Mouse (Mus musculus): ENCODE results near the gene Itgb4.

Itgb4 gene

GRCm38 (mm10) chr11:116024356-116024808 lies 49.9 kb downstream of the Itgb4 start:
- CTCF ChIA-PET: interaction anchor here in 2 of 4 experiments (0.6 to 1.8 kb wide), 18 partner anchors 12 to 1482 kb away, joined by 3 to 13 read pairs (median 4); partner anchors contain the start of genes Galk1 (in 1 of the 2), Itgb4 (in 1 of the 2), Mrpl38 (in 1 of the 2) and Slc25a19 (in 1 of the 2)
- POLR2A ChIA-PET: interaction anchor here (0.5 to 10.7 kb wide), 374 partner anchors 8 to 1702 kb away, joined by 3 to 392 read pairs (median 5); partner anchors contain the start of genes Galk1 (in 4 of the 4), Itgb4 (in 3 of the 4), Jpt1 (in 3 of the 4) and Mrpl38 (in 3 of the 4)

- CTCF ChIA-PET: interaction anchor here in 2 of 4 experiments (0.6 to 1.8 kb wide), 18 partner anchors 13 to 1483 kb away, joined by 3 to 13 read pairs (median 4); partner anchors contain the start of genes Galk1 (in 1 of the 2), Itgb4 (in 1 of the 2), Mrpl38 (in 1 of the 2) and Slc25a19 (in 1 of the 2)
- POLR2A ChIA-PET: interaction anchor here (0.5 to 10.7 kb wide), 371 partner anchors 8 to 1703 kb away, joined by 3 to 392 read pairs (median 5); partner anchors contain the start of genes Galk1 (in 4 of the 4), Itgb4 (in 3 of the 4), Jpt1 (in 3 of the 4) and Mrpl38 (in 3 of the 4)
Measured at GRCm38 (mm10) chr11:116025056-116025845, 50.7 kb downstream of the Itgb4 start.

GRCm38 (mm10) chr11:116027756-116028155 lies 53.2 kb downstream of the Itgb4 start, which contains the start of gene H3f3b:
H3f3b (minus strand) TSS chr11:116027962.
- ChIA-PET CTCF (no interaction called here), POLR2A (interaction anchor here in 3 of 4 experiments (0.6 to 6.0 kb wide), 16 partner anchors 8 to 798 kb away, joined by 3 to 71 read pairs (median 4); partner anchors contain the start of genes Galk1 (in 1 of the 3), Mrpl38 (in 1 of the 3) and Tsen54 (in 1 of the 3))

GRCm38 (mm10) chr11:116028177-116028865 lies 53.8 kb downstream of the Itgb4 start:
- POLR2A ChIA-PET: interaction anchor here (0.6 to 6.0 kb wide), 30 partner anchors 8 to 1509 kb away, joined by 3 to 71 read pairs (median 4); partner anchors contain the start of genes Galk1 (in 1 of the 4), Mrpl38 (in 1 of the 4), Recql5 (in 1 of the 4) and Sap30bp (in 1 of the 4)
- CTCF ChIA-PET: interaction anchor here (0.5 to 0.6 kb wide), 6 partner anchors 14 to 730 kb away, joined by 3 to 6 read pairs (median 3); no protein-coding TSS in a partner anchor

- CTCF ChIA-PET: interaction anchor here in 1 of 4 experiments (0.7 kb wide), 1 partner anchor 298 kb away, joined by 3 read pairs; no protein-coding TSS in a partner anchor
- POLR2A ChIA-PET: interaction anchor here in 2 of 4 experiments (0.8 to 6.0 kb wide), 19 partner anchors 9 to 210 kb away, joined by 3 to 71 read pairs (median 6); partner anchors contain the start of genes Galk1 (in 2 of the 2), Mrpl38 (in 2 of the 2), Fbf1 (in 1 of the 2) and Recql5 (in 1 of the 2)
Measured at GRCm38 (mm10) chr11:116029086-116029865, 54.8 kb downstream of the Itgb4 start.

GRCm38 (mm10) chr11:116030088-116030897 lies 55.8 kb downstream of the Itgb4 start, which contains the start of gene Unk:
Unk (plus strand) TSS chr11:116030322.
- CTCF ChIA-PET: interaction anchor here in 2 of 4 experiments (0.6 to 1.4 kb wide), 3 partner anchors 17 to 458 kb away, joined by 3 to 4 read pairs (median 3); no protein-coding TSS in a partner anchor

GRCm38 (mm10) chr11:116030898-116031845 lies 56.7 kb downstream of the Itgb4 start:
- ChIA-PET POLR2A (interaction anchor here (0.5 to 6.0 kb wide), 55 partner anchors 8 to 1305 kb away, joined by 3 to 71 read pairs (median 4); partner anchors contain the start of genes Mrpl38 (in 3 of the 4), Galk1 (in 2 of the 4), Itgb4 (in 2 of the 4) and Smim5 (in 1 of the 4)), CTCF (interaction anchor here in 1 of 4 experiments (0.6 to 1.4 kb wide), 3 partner anchors 11 to 457 kb away, joined by 3 to 9 read pairs (median 4); no protein-coding TSS in a partner anchor)

More at GRCm38 (mm10) chr11:116030088-116030897, 55.8 kb downstream of the Itgb4 start, which contains the start of gene Unk:
- POLR2A ChIA-PET: interaction anchor here (0.5 to 6.0 kb wide), 55 partner anchors 8 to 911 kb away, joined by 3 to 71 read pairs (median 4); partner anchors contain the start of genes Galk1 (in 3 of the 4), Mrpl38 (in 3 of the 4), Fbf1 (in 1 of the 4) and Itgb4 (in 1 of the 4)

- POLR2A ChIA-PET: interaction anchor here in 3 of 4 experiments (0.8 to 14.0 kb wide), 6 partner anchors 8 to 24 kb away, joined by 3 to 134 read pairs (median 22); no protein-coding TSS in a partner anchor
- CTCF ChIA-PET: interaction anchor here in 2 of 4 experiments (0.6 to 2.1 kb wide), 2 partner anchors 41 to 75 kb away, joined by 4 to 5 read pairs; no protein-coding TSS in a partner anchor
Measured at GRCm38 (mm10) chr11:116034584-116034983, 60.1 kb downstream of the Itgb4 start.

- ChIA-PET CTCF (interaction anchor here in 3 of 4 experiments (0.6 to 0.7 kb wide), 4 partner anchors 32 to 583 kb away, joined by 3 to 7 read pairs (median 4); no protein-coding TSS in a partner anchor), POLR2A (interaction anchor here in 3 of 4 experiments (0.8 to 14.0 kb wide), 7 partner anchors 10 to 17 kb away, joined by 3 to 134 read pairs (median 4); no protein-coding TSS in a partner anchor)
Measured at GRCm38 (mm10) chr11:116036671-116037070, 62.2 kb downstream of the Itgb4 start.

GRCm38 (mm10) chr11:116037826-116038225 lies 63.3 kb downstream of the Itgb4 start:
- CTCF ChIA-PET: no interaction called here
- POLR2A ChIA-PET: interaction anchor here in 3 of 4 experiments (0.6 to 14.0 kb wide), 8 partner anchors 8 to 501 kb away, joined by 3 to 134 read pairs (median 6); partner anchors contain the start of gene Unk (in 1 of the 3)

- POLR2A ChIA-PET: interaction anchor here in 3 of 4 experiments (1.3 to 14.0 kb wide), 9 partner anchors 9 to 38 kb away, joined by 3 to 134 read pairs (median 22); partner anchors contain the start of gene Unk (in 2 of the 3)
- CTCF ChIA-PET: no interaction called here
Measured at GRCm38 (mm10) chr11:116040593-116040992, 66.1 kb downstream of the Itgb4 start.

GRCm38 (mm10) chr11:116041833-116042232 lies 67.3 kb downstream of the Itgb4 start:
- POLR2A ChIA-PET: interaction anchor here in 3 of 4 experiments (0.6 to 14.0 kb wide), 13 partner anchors 10 to 102 kb away, joined by 3 to 134 read pairs (median 4); partner anchors contain the start of genes Unk (in 2 of the 3), H3f3b (in 1 of the 3) and Mrpl38 (in 1 of the 3)
- CTCF ChIA-PET: interaction anchor here in 2 of 4 experiments (0.5 to 0.9 kb wide), 4 partner anchors 9 to 38 kb away, joined by 3 to 5 read pairs (median 3); no protein-coding TSS in a partner anchor

- ChIA-PET POLR2A (interaction anchor here in 2 of 4 experiments (0.5 to 14.0 kb wide), 14 partner anchors 10 to 436 kb away, joined by 3 to 134 read pairs (median 4); partner anchors contain the start of genes Unk (in 2 of the 2) and Mrpl38 (in 1 of the 2)), CTCF (interaction anchor here in 3 of 4 experiments (0.5 to 0.9 kb wide), 5 partner anchors 8 to 55 kb away, joined by 3 to 16 read pairs (median 3); no protein-coding TSS in a partner anchor)
Measured at GRCm38 (mm10) chr11:116042372-116043138, 68.0 kb downstream of the Itgb4 start.

Measured in embryonic stem cell, embryonic (primary cell).